Mouse (Mus musculus) thymus, adult 2 months (tissue): ENCODE data around the gene Cpt2. TPM values are rescaled to one million over a fixed set of nuclear protein-coding genes. Genes with fewer than 3 reads are reported as not detected.

Experiments used
- DNase-seq: peaks from one replicate; pipeline ENCODE4 v3.0.0; 2021
- H3K27ac ChIP-seq: fragments of 200-500 bp; 2 replicates; pipeline ENCODE4 v1.5.1; 2012; ENCODE audit warnings: low read length, control low read depth; ENCODE audit not compliant: control insufficient read depth, insufficient read depth
- H3K27me3 ChIP-seq: fragments of 200-500 bp; 2 replicates; pipeline ENCODE4 v1.6.1; 2012; ENCODE audit warnings: mild to moderate bottlenecking, low read length, moderate library complexity, mixed read lengths; ENCODE audit not compliant: control insufficient read depth, insufficient read depth
- H3K36me3 ChIP-seq: fragments of 200-500 bp; 2 replicates; pipeline ENCODE4 v1.6.1; 2012; ENCODE audit warnings: mild to moderate bottlenecking, low read length, moderate library complexity; ENCODE audit not compliant: control insufficient read depth, insufficient read depth
- H3K4me1 ChIP-seq: fragments of 200-500 bp; replicated peaks from 2 replicates; pipeline ENCODE4 v1.6.1; 2012; ENCODE audit warnings: low read length; ENCODE audit not compliant: control insufficient read depth, insufficient read depth
- H3K4me3 ChIP-seq: fragments of 200-500 bp; 2 replicates; pipeline ENCODE4 v1.5.1; 2012; ENCODE audit warnings: mild to moderate bottlenecking, low read length, control low read depth, moderate library complexity; ENCODE audit not compliant: control insufficient read depth, insufficient read depth
- CTCF ChIP-seq: fragments of 200-500 bp; IDR thresholded peaks from 2 replicates; pipeline ENCODE4 v1.5.1; 2012; ENCODE audit warnings: mild to moderate bottlenecking, control low read depth, low read length, moderate library complexity, borderline replicate concordance; ENCODE audit not compliant: control insufficient read depth, poor library complexity, insufficient read depth; ENCODE audit errors: extremely low read depth
- POLR2A ChIP-seq: fragments of 200-500 bp; IDR thresholded peaks from 2 replicates; pipeline ENCODE4 v1.6.1; 2012; ENCODE audit warnings: mild to moderate bottlenecking, low read length, control low read depth, moderate library complexity; ENCODE audit not compliant: control insufficient read depth, poor library complexity, insufficient read depth; ENCODE audit errors: extremely low read depth
- WGBS: fragments of 180-500 bp; shearing (Covaris S2); methylation state at CpG from one replicate; pipeline ENCODE4 v1.1.7; 2018; 5-methylcytosine and 5-hydroxymethylcytosine counted together
- polyA plus RNA-seq: library from polyadenylated mRNA; depleted of rRNA; stranded (reverse); fragments of >200 nt; gene quantifications from 2 replicates; pipeline ENCODE4 v1.2.3, GENCODE M21; 2012

Gene Cpt2
- polyA plus RNA-seq, 1 experiment = 46.6 TPM

GRCm38 (mm10) chr4:107923803-107924194 is 389 bp upstream of the Cpt2 start:
- no peaks in the 10 kb centered on the region for H3K36me3 ChIP-seq
- no peak for DNase-seq
- WGBS = 30% methylated on average over 7 of the region's 7 CpGs
- TF ChIP-seq POLR2A (no peak), CTCF (no peak)
- H3K4me1 ChIP-seq = peaks cover 8% of the 10 kb centered on the region
- no peak overlapping the region for H3K4me3 ChIP-seq
- no peaks in the 10 kb centered on the region for H3K27me3 ChIP-seq
- H3K27ac ChIP-seq = no peak overlapping the region

- no peaks in the 10 kb centered on the region for H3K27me3 ChIP-seq
- 71% methylated on average over 4 of the region's 4 CpGs for WGBS
- no peak for DNase-seq
- H3K4me1 ChIP-seq = peaks cover 8% of the 10 kb centered on the region
- no peak overlapping the region for H3K27ac ChIP-seq
- no peak for TF ChIP-seq POLR2A
- TF ChIP-seq CTCF = no peak
- no peak overlapping the region for H3K4me3 ChIP-seq
- H3K36me3 ChIP-seq = no peaks in the 10 kb centered on the region
Measured at GRCm38 (mm10) chr4:107921952-107922351, 1.5 kb downstream of the Cpt2 start.

DNA sequence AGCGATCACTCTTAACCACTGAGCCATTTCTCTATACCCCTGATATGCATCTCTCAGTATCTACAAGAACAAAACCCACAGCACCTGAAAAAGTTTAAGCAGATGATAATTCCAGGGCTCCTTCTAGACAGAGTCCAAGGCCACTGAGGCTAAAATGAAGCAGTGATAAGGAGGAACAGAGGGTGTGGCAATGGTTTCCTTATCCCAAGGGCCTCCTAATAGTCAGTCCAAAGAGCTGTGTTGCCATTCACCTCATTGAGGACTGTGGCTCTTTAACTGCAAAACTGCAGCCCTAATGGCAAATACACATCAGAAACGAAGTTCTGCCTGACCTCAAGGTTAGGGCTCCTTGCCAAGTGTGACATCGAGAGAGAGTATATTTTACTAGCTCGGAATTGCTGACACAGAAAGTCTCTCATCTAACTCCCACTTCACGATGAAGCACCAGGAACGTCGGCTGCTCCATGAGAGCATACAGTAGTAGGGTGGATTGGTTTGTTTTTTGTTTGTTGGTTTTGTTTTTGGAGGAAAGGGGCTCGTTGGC is 2.2 kb downstream of the Cpt2 start:
- H3K4me3 ChIP-seq = no peak overlapping the region
- TF ChIP-seq POLR2A (no peak), CTCF (no peak)

GRCm38 (mm10) chr4:107920336-107920735 is 3.1 kb downstream of the Cpt2 start:
- H3K27ac ChIP-seq = no peak overlapping the region
- 94% methylated on average over 2 of the region's 2 CpGs for WGBS
- no peak overlapping the region for H3K4me3 ChIP-seq
- TF ChIP-seq POLR2A = no peak
- no peak for TF ChIP-seq CTCF
- H3K36me3 ChIP-seq = no peaks in the 10 kb centered on the region
- no peaks in the 10 kb centered on the region for H3K27me3 ChIP-seq
- DNase-seq = no peak
- peaks cover 8% of the 10 kb centered on the region for H3K4me1 ChIP-seq

More for the DNA sequence above, 2.2 kb downstream of the Cpt2 start:
- Histone ChIP-seq H3K36me3 (no peaks in the 10 kb centered on the region), H3K4me1 (peaks cover 8% of the 10 kb centered on the region), H3K27me3 (no peaks in the 10 kb centered on the region), H3K27ac (no peak overlapping the region)
- 80% methylated on average over 8 of the region's 8 CpGs for WGBS
- no peak for DNase-seq

GRCm38 (mm10) chr4:107910020-107910419 is 13.4 kb downstream of the Cpt2 start:
- no peak for DNase-seq
- TF ChIP-seq POLR2A (no peak), CTCF (no peak)
- Histone ChIP-seq H3K27me3 (no peaks in the 10 kb centered on the region), H3K4me1 (no peaks in the 10 kb centered on the region), H3K27ac (no peak overlapping the region), H3K4me3 (no peak overlapping the region), H3K36me3 (peaks cover 7% of the 10 kb centered on the region)
- 91% methylated on average over 4 of the region's 4 CpGs for WGBS

GRCm38 (mm10) chr4:107906561-107906960 is 16.8 kb downstream of the Cpt2 start:
- Histone ChIP-seq H3K36me3 (no peaks in the 10 kb centered on the region), H3K27ac (no peak overlapping the region), H3K4me3 (no peak overlapping the region), H3K4me1 (no peaks in the 10 kb centered on the region), H3K27me3 (no peaks in the 10 kb centered on the region)
- no peak for DNase-seq
- TF ChIP-seq POLR2A (no peak), CTCF (no peak)
- WGBS = 93% methylated on average over 9 of the region's 9 CpGs

- Histone ChIP-seq H3K4me1 (no peaks in the 10 kb centered on the region), H3K27me3 (no peaks in the 10 kb centered on the region), H3K27ac (no peak overlapping the region), H3K4me3 (no peak overlapping the region), H3K36me3 (no peaks in the 10 kb centered on the region)
- no peak for DNase-seq
- TF ChIP-seq CTCF (no peak), POLR2A (no peak)
- WGBS = 92% methylated on average over 10 of the region's 10 CpGs
Measured at GRCm38 (mm10) chr4:107904252-107904651, 19.2 kb downstream of the Cpt2 start.
